Mouse (Mus musculus) forebrain, embryonic 14.5 days (tissue): ENCODE measurements at regions not wholly inside any gene's neighbourhood (a gene's known extent, or its start where the extent isn't known, plus 50 kb on each side); places are given as distances from the start of the nearest gene placed in this dataset.

Source experiments
- ATAC-seq: fragments of 200-750 bp; cut with Nextera tagmentation; 2 replicates; pipeline ENCODE4 v1.8.0; 2017; ENCODE audit warnings: mild to moderate bottlenecking, moderate library complexity
- DNase-seq: peaks from one replicate; pipeline ENCODE4 v3.0.0-alpha.2; 2015; ENCODE audit warnings: low spot score
- H3K27ac ChIP-seq: fragments of 300-500 bp; sonication (generic); 2 replicates; pipeline ENCODE4 v1.5.1; 2014; ENCODE audit warnings: low read depth, mild to moderate bottlenecking, control low read depth, low read length, moderate library complexity
- H3K27me3 ChIP-seq: fragments of 300-500 bp; sonication (generic); replicated peaks from 2 replicates; pipeline ENCODE4 v1.6.1; 2014; ENCODE audit warnings: low read length, control low read depth, mixed read lengths; ENCODE audit not compliant: control insufficient read depth, insufficient read depth
- H3K36me3 ChIP-seq: fragments of 300-500 bp; sonication (generic); 2 replicates; pipeline ENCODE4 v1.6.1; 2014; ENCODE audit warnings: low read length, control low read depth; ENCODE audit not compliant: control insufficient read depth, insufficient read depth
- H3K4me1 ChIP-seq: fragments of 300-500 bp; sonication (generic); 2 replicates; pipeline ENCODE4 v1.6.1; 2014; ENCODE audit warnings: antibody characterized with exemption, low read length, control low read depth; ENCODE audit not compliant: control insufficient read depth, insufficient read depth
- H3K4me2 ChIP-seq: fragments of 300-500 bp; sonication (generic); 2 replicates; pipeline ENCODE4 v1.6.1; 2014; ENCODE audit warnings: mild to moderate bottlenecking, control low read depth, low read length
- H3K4me3 ChIP-seq: fragments of 300-500 bp; sonication (generic); 2 replicates; pipeline ENCODE4 v1.5.1; 2014; ENCODE audit warnings: low read depth, low read length, control low read depth
- H3K9ac ChIP-seq: fragments of 300-500 bp; sonication (generic); 2 replicates; pipeline ENCODE4 v1.6.1; 2014; ENCODE audit warnings: mild to moderate bottlenecking, low read length, control low read depth, moderate library complexity
- H3K9me3 ChIP-seq: fragments of 300-500 bp; sonication (generic); replicated peaks from 2 replicates; pipeline ENCODE4 v1.6.1; 2016; ENCODE audit warnings: low read length, control low read depth, mixed read lengths; ENCODE audit not compliant: control insufficient read depth

DNA sequence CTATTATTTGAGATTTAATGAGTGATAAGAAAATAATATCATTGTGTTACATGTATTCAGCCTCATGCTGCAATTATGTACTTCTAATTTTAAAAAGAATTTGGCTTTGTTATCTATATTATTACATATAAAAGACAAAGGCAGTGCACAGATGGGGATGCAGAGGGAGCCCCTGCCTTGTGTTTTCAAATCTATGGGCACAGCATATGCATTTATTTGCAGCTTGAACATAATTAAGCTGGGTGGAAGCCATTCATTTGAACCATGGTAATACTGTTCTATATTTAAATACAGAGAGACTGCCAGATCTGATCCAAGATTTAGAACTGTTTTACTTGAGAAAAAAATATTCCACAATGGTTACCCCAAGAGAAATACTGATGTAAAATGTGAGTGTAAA, 56.5 kb upstream of the Neil3 start:
- peak; percentile 70 for DNase-seq
- Histone ChIP-seq H3K9ac (no peak overlapping the region), H3K36me3 (no peaks in the 10 kb centered on the region), H3K27me3 (no peaks in the 10 kb centered on the region), H3K4me2 (no peak overlapping the region), H3K4me1 (no peaks in the 10 kb centered on the region), H3K9me3 (no peaks in the 10 kb centered on the region), H3K4me3 (no peak overlapping the region), H3K27ac (no peak overlapping the region)
- ATAC-seq: peak; percentile 77; the same call in 1 of the 2 replicates
